In the genomic region with DNA sequence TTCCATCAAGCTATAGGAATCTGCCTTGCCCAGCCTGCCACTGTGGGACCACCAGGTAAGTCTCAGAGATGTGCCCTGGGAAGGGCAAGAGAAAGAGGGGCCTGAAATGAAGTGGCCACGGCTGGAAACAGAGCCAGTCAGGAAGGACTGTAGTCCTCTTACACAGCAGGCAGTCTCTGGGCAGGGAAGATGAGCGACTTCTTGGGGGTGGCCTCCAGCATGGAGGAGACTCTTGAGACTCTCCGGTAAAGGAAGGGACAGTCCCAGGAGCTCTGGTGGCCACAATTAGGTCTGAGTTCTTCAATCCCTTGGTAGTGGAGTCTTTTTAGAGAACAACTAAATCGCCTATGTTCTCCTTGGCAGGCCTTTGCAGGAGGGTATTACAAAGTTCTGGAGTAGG, we compare ENCODE assay signal across 7 mouse cellular contexts. TPM values are rescaled to one million over a fixed set of nuclear protein-coding genes. Genes with fewer than 3 reads are reported as not detected.
DNase-seq lines count a peak whose midpoint lies in the region; ATAC-seq and TF ChIP-seq lines count a peak whose summit lies in the region.

No protein-coding gene starts in this region.

- no peak for TF ChIP-seq CTCF in kidney, postnatal 0 days (IDR thresholded peaks at IDR 0.05; ENCODE audit: low read depth)

- no peak for ATAC-seq in kidney, postnatal 0 days (replicated peaks; ENCODE audit: low FRiP score, low read depth)
- no peak for ATAC-seq in embryonic facial prominence, embryonic 13.5 days (ENCODE audit: insufficient number of reproducible peaks, insufficient read depth, low FRiP score, low TSS enrichment, low read depth)
- no peak for ATAC-seq in midbrain, embryonic 14.5 days (ENCODE audit: low FRiP score, low TSS enrichment)

- WGBS in kidney, postnatal 0 days, result 62% methylated on average over 4 of the region's 4 CpGs
- 50% methylated on average over 4 of the region's 4 CpGs for WGBS in embryonic facial prominence, embryonic 13.5 days
- 27% methylated on average over 4 of the region's 4 CpGs for WGBS in hindbrain, embryonic 10.5 days
- 17% methylated on average over 4 of the region's 4 CpGs for WGBS in midbrain, embryonic 14.5 days

- no peaks in the 10 kb centered on the region for H3K9me3 ChIP-seq in kidney, postnatal 0 days (replicated peaks; ENCODE audit: low read length)
- H3K9me3 ChIP-seq in embryonic facial prominence, embryonic 13.5 days, result no peaks in the 10 kb centered on the region
- H3K9me3 ChIP-seq in hindbrain, embryonic 10.5 days, result no peaks in the 10 kb centered on the region
- H3K9me3 ChIP-seq in midbrain, embryonic 14.5 days (ENCODE audit: control insufficient read depth, low read length), result no peaks in the 10 kb centered on the region

- no peaks in the 10 kb centered on the region for H3K27me3 ChIP-seq in kidney, postnatal 0 days (ENCODE audit: insufficient read depth, low read length)
- 0 out of 2 replicates have a peak, but pooled peaks cover 8% of the 10 kb centered on the region for H3K27me3 ChIP-seq in embryonic facial prominence, embryonic 13.5 days
- H3K27me3 ChIP-seq in hindbrain, embryonic 10.5 days (ENCODE audit: insufficient read depth, poor library complexity, severe bottlenecking), result peaks cover 23% of the 10 kb centered on the region
- no peaks in the 10 kb centered on the region for H3K27me3 ChIP-seq in midbrain, embryonic 14.5 days (ENCODE audit: control insufficient read depth, insufficient read depth, low read length)

- H3K4me3 ChIP-seq in kidney, postnatal 0 days (replicated peaks; ENCODE audit: low read depth, low read length), result no peak overlapping the region
- peak overlapping the region; percentile 24; the same call in 1 of the 2 replicates for H3K4me3 ChIP-seq in embryonic facial prominence, embryonic 13.5 days
- H3K4me3 ChIP-seq in hindbrain, embryonic 10.5 days, result peak overlapping the region; percentile 41
- no peak overlapping the region for H3K4me3 ChIP-seq in midbrain, embryonic 14.5 days (replicated peaks; ENCODE audit: low read depth, low read length)

- H3K9ac ChIP-seq in kidney, postnatal 0 days (ENCODE audit: low read depth, low read length), result no peak overlapping the region
- H3K9ac ChIP-seq in embryonic facial prominence, embryonic 13.5 days, result peak overlapping the region; percentile 49; the same call in 1 of the 2 replicates
- H3K9ac ChIP-seq in midbrain, embryonic 14.5 days (replicated peaks; ENCODE audit: low read length), result no peak overlapping the region; the same call in 1 of the 2 replicates

- H3K4me2 ChIP-seq in kidney, postnatal 0 days (ENCODE audit: low read length), result peak overlapping the region; percentile 50
- peak overlapping the region; percentile 56 for H3K4me2 ChIP-seq in embryonic facial prominence, embryonic 13.5 days
- H3K4me2 ChIP-seq in midbrain, embryonic 14.5 days (ENCODE audit: low read length), result peak overlapping the region; percentile 50

- peak overlapping the region; percentile 74 for H3K27ac ChIP-seq in kidney, postnatal 0 days
- 0 out of 2 replicates have a peak overlapping the region, but pooled peaks have one; percentile 39 for H3K27ac ChIP-seq in embryonic facial prominence, embryonic 13.5 days
- peak overlapping the region; percentile 85 for H3K27ac ChIP-seq in hindbrain, embryonic 10.5 days
- no peak overlapping the region for H3K27ac ChIP-seq in midbrain, embryonic 14.5 days (replicated peaks; ENCODE audit: low read depth, low read length)

- no peak for DNase-seq in kidney, postnatal 0 days (ENCODE audit: low spot score)
- no peak for DNase-seq in kidney, adult 18-20 months
- no peak for DNase-seq in hindbrain, embryonic 10.5 days (ENCODE audit: low spot score)
- DNase-seq in midbrain, embryonic 14.5 days, result no peak
- DNase-seq in layer of hippocampus, adult 9-10 months (ENCODE audit: low spot score), result no peak
- no peak for DNase-seq in right cerebral cortex, postnatal 25 days

- no peaks in the 10 kb centered on the region for H3K36me3 ChIP-seq in kidney, postnatal 0 days (ENCODE audit: insufficient read depth, low read length)
- H3K36me3 ChIP-seq in embryonic facial prominence, embryonic 13.5 days, result no peaks in the 10 kb centered on the region
- H3K36me3 ChIP-seq in hindbrain, embryonic 10.5 days, result no peaks in the 10 kb centered on the region
- no peaks in the 10 kb centered on the region for H3K36me3 ChIP-seq in midbrain, embryonic 14.5 days (ENCODE audit: control insufficient read depth, insufficient read depth, low read length)

- peaks cover 17% of the 10 kb centered on the region for H3K4me1 ChIP-seq in kidney, postnatal 0 days (replicated peaks; ENCODE audit: insufficient read depth, low read length)
- peaks cover 58% of the 10 kb centered on the region for H3K4me1 ChIP-seq in embryonic facial prominence, embryonic 13.5 days
- H3K4me1 ChIP-seq in hindbrain, embryonic 10.5 days (replicated peaks), result peaks cover 83% of the 10 kb centered on the region
- peaks cover 23% of the 10 kb centered on the region; the same call in 1 of the 2 replicates for H3K4me1 ChIP-seq in midbrain, embryonic 14.5 days (ENCODE audit: control insufficient read depth, insufficient read depth, low read length)

RNA-seq across cellular contexts. Expression of gene Hs6st1, which starts 4.0 kb away (rescaled TPM):
- polyA plus RNA-seq in kidney, postnatal 0 days (2015; fragmentation: Nextera tagmentation; extraction: Ambion mirVana), result 13.7 and 23.6 TPM in 2 replicates
- 5.4 and 6.1 TPM in 2 replicates for polyA plus RNA-seq in embryonic facial prominence, embryonic 13.5 days (2015; fragmentation: Nextera tagmentation; extraction: Ambion mirVana)
- 5.2 and 6.2 TPM in 2 replicates for polyA plus RNA-seq in hindbrain, embryonic 10.5 days (2016; fragmentation: Nextera tagmentation; extraction: Ambion mirVana)
- 18.2 and 18.5 TPM in 2 replicates for polyA plus RNA-seq in midbrain, embryonic 14.5 days (2014; fragmentation: Nextera tagmentation; extraction: Ambion mirVana)

Comparison
In these comparisons a context has a peak if more than half of its experiments do, and no peak if none do; other contexts are left out.
1. H3K4me3 ChIP-seq: peak in embryonic facial prominence, embryonic 13.5 days (single experiment) and hindbrain, embryonic 10.5 days (single experiment); none in kidney, postnatal 0 days (single experiment) and midbrain, embryonic 14.5 days (single experiment).
2. Peak in every context shown above with its lines, with median percentiles within 50 percentile points of each other: H3K4me2 ChIP-seq.